Mouse (Mus musculus) ovary, adult 10 weeks (tissue): Measurements from ENCODE around the gene BC048562. TPM values are rescaled to one million over a fixed set of nuclear protein-coding genes. Genes with fewer than 3 reads are reported as not detected.

Experiments
- polyA plus RNA-seq: library from polyadenylated mRNA; stranded (reverse); fragments of 350-450 nt; fragmentation: Illumina TruSeq; extraction: RNeasy Lipid Tissue Mini Kit (QIAGEN cat#74804); gene quantifications from one replicate; pipeline ENCODE4 v1.2.3, GENCODE M21; 2014

BC048562 gene
- not detected for polyA plus RNA-seq

GRCm38 (mm10) chr9:108436182-108436581 lies at the start of gene BC048562:
Gene BC048562, plus strand, starts transcription at chr9:108436482.

GRCm38 (mm10) chr9:108392676-108393075 lies 43.6 kb upstream of the BC048562 start, which contains the start of gene 1700102P08Rik:
Gene 1700102P08Rik, plus strand, starts transcription at chr9:108392805.

GRCm38 (mm10) chr9:108428384-108428783 lies 7.9 kb upstream of the BC048562 start, which contains the start of gene Ccdc36:
Gene Ccdc36, minus strand, starts transcription at chr9:108428484.

GRCm38 (mm10) chr9:108460319-108461178 lies 24.3 kb downstream of the BC048562 start, which contains the start of gene Ccdc71:
Gene Ccdc71, plus strand, starts transcription at chr9:108460527.

GRCm38 (mm10) chr9:108461181-108461631 lies 24.9 kb downstream of the BC048562 start, which contains the start of gene Klhdc8b:
Gene Klhdc8b, minus strand, starts transcription at chr9:108461581.

DNA sequence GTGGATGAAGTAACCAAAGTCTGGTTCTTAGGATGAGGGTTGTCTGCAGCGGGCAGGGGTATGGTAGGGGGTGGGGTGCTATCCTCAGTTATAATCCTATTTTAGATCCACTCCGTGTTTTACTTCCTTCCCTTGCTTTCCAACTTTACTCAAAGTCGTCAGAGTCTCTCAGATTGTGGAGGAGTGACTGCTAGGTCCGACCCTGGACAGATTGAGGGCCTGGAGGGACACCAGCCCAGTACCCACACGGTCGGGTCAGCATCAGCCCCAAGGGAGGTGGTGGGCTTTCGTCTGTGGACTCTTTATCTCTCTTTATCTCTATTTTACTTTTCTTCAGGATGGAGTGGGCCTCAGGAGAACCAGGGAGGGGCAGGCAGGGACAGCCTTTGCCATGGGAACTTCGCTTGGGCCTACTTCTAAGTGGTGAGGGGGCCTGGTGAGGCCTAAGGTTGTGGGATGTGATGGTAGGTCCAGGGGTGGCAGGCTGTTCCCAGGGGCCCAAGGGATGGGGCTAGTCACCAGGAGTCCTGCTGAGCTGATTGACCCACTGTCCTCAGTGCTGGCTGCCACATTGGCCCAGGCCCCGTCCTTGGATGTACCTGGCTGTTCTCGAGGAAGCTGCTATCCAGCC lies 43.6 kb downstream of the BC048562 start, which contains the start of gene Lamb2:
Gene Lamb2 (plus strand): TSS at position 16 of the 631 bp plus-strand sequence.

DNA sequence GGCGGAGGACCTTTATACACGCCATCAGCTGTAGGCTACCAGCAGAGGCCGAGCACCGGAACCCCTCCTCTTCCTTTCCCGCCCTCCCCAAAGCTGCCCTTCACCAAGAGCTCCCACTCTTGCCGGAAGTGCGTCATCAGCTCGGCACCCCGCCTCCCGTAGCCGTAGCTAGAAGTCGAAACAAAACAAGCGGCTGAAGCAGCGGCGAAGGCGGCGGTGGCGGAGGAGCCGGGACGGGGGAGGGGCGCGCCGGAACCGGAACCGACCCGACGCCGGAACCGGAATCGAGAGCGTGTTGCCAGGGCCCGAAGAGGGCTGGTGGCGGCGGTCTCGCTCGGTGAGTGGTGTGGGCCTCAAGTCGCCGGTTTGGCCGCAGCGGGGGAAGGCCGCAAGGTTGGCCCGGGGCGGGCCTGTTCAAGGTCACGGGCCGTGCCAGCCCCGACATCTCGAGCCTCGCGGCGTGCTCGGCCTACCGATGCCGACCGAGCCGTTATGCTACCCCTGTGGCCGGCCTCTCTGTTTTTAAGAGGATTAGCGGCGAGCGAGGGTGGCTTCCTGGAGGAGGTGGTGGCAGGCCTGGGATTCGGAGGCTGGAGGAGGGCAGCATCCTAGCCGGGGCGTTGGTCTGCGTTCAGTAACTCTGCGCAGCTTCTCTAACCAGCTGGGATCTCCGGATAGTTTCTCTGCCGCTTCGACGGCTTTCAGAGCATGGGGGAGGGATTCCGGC lies 54.4 kb downstream of the BC048562 start, which contains the start of gene Usp19:
Gene Usp19 (plus strand): TSS at position 44 of the 727 bp plus-strand sequence.

Other genes with a start within 250 kb of the BC048562 start
- 0.09 TPM for gene Bsn, start 246.1 kb upstream of the BC048562 start, polyA plus RNA-seq
- gene Dag1, start 172.5 kb upstream of the BC048562 start, polyA plus RNA-seq = 136 TPM
- gene Nicn1, start 146.1 kb upstream of the BC048562 start, polyA plus RNA-seq = 21.4 TPM
- 0.88 TPM for gene Amt, start 139.6 kb upstream of the BC048562 start, polyA plus RNA-seq
- 612 TPM for gene Rhoa, start 130.4 kb upstream of the BC048562 start, polyA plus RNA-seq
- 5.5 TPM for gene Tcta, start 130.3 kb upstream of the BC048562 start, polyA plus RNA-seq
- gene Gpx1, start 97.6 kb upstream of the BC048562 start, polyA plus RNA-seq = 8.7 TPM
- 50.8 TPM for gene Usp4, start 88.6 kb upstream of the BC048562 start, polyA plus RNA-seq
- gene 1700102P08Rik, start 43.7 kb upstream of the BC048562 start, polyA plus RNA-seq = 0.91 TPM
- gene Ccdc36, start 8.0 kb upstream of the BC048562 start, polyA plus RNA-seq = 0.20 TPM
- 4.3 TPM for gene Ccdc71, start 24.0 kb downstream of the BC048562 start, polyA plus RNA-seq
- 0.66 TPM for gene Klhdc8b, start 25.1 kb downstream of the BC048562 start, polyA plus RNA-seq
- 5.2 TPM for gene Lamb2, start 43.3 kb downstream of the BC048562 start, polyA plus RNA-seq
- 7.3 TPM for gene Usp19, start 54.1 kb downstream of the BC048562 start, polyA plus RNA-seq
- 93.6 TPM for gene Qars, start 71.2 kb downstream of the BC048562 start, polyA plus RNA-seq
- 63.5 TPM for gene Qrich1, start 80.3 kb downstream of the BC048562 start, polyA plus RNA-seq
- gene Impdh2, start 123.8 kb downstream of the BC048562 start, polyA plus RNA-seq = 52.1 TPM
- gene Ndufaf3, start 131.0 kb downstream of the BC048562 start, polyA plus RNA-seq = 1.8 TPM
- gene Dalrd3, start 133.4 kb downstream of the BC048562 start, polyA plus RNA-seq = 1.1 TPM
- gene Wdr6, start 142.3 kb downstream of the BC048562 start, polyA plus RNA-seq = 4.0 TPM
- gene P4htm, start 161.2 kb downstream of the BC048562 start, polyA plus RNA-seq = 0.26 TPM
- 45.3 TPM for gene Arih2, start 212.9 kb downstream of the BC048562 start, polyA plus RNA-seq
- 50.5 TPM for gene Slc25a20, start 225.6 kb downstream of the BC048562 start, polyA plus RNA-seq